Mouse (Mus musculus): ENCODE measurements around the gene Nfs1. TPM values are rescaled to one million over a fixed set of nuclear protein-coding genes. Genes with fewer than 3 reads are reported as not detected.

Nfs1 gene
- polyA plus RNA-seq, 1 experiment from 2014 or later, result 38.0 TPM

DNA sequence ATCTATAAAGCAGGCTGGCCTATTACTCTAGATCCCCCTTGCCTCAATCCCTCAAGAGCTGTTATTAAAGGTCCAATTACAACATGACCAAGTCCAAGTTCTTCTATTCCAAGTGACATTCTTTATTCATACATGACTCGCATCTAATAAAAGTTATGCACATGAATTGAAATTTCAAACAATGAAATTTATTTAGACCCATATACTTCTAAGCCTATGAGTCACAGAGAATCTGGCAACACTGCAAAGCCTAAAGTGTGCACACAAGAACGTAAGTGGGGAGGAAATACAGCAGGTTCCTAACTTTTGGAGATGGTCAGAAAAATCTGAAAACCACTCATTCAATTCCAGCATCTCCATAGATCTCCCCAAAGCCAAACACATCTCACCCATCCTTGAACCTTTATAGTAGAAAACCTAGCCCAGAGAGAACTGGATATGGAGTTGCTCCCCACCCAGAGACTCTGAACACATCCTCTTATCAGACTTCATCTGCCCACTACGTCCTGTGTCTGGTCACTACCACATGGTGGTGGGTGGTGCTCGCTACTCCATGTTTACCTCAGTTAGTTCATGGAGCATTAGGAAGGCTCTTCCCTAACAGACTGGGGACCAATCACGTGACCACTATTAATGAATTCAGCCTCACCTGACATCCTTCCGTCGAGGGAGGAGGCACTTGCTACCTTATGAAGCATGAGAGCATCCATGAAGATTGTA, 56.4 kb downstream of the Nfs1 start:
- Histone ChIP-seq H3K4me3 (ENCODE audit: low read depth, low read length) (no peak overlapping the region), H3K4me1 (ENCODE audit: control insufficient read depth, insufficient read depth, low read length) (no peaks in the 10 kb centered on the region), H3K9ac (ENCODE audit: low read length) (no peak overlapping the region), H3K4me2 (ENCODE audit: low read depth) (no peak overlapping the region), H3K27ac (ENCODE audit: low read depth, low read length) (no peak overlapping the region), H3K27me3 (ENCODE audit: control insufficient read depth, insufficient read depth, low read length) (no peaks in the 10 kb centered on the region), H3K36me3 (ENCODE audit: control insufficient read depth, insufficient read depth, low read length) (no peaks in the 10 kb centered on the region), H3K9me3 (ENCODE audit: control insufficient read depth, low read length) (no peaks in the 10 kb centered on the region)
- no peak for ATAC-seq (ENCODE audit: insufficient read depth, low FRiP score, low TSS enrichment)
- no peak for DNase-seq (ENCODE audit: low spot score)
- 91% methylated on average over 7 of the region's 7 CpGs for WGBS

DNA sequence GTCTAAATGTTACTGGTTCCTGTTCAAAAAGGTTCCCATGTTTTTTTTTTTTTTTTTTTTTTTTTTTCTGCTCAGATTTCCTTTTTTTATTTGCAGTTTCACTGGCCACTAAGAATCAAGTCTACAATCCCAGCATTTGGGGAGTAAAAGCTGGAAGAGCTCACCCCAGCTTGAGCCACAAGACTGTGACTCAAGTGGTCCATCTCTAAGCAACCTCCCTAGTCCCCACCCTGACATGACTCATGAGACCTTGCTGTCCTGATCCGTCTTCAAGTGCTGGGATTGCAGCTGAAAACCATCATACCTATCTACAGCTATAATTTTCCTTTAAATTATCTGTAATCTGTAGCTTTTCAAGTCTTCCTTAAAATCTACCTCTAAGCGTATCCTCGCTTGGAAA, 59.4 kb downstream of the Nfs1 start:
- H3K4me1 ChIP-seq (ENCODE audit: control insufficient read depth, insufficient read depth, low read length), result no peaks in the 10 kb centered on the region
- WGBS, result 92% methylated on average over 3 of the region's 3 CpGs
- no peaks in the 10 kb centered on the region for H3K9me3 ChIP-seq (ENCODE audit: control insufficient read depth, low read length)
- no peak overlapping the region for H3K9ac ChIP-seq (ENCODE audit: low read length)
- H3K27ac ChIP-seq (ENCODE audit: low read depth, low read length), result no peak overlapping the region
- no peak for ATAC-seq (ENCODE audit: insufficient read depth, low FRiP score, low TSS enrichment)
- no peak overlapping the region for H3K4me2 ChIP-seq (ENCODE audit: low read depth)
- no peak overlapping the region for H3K4me3 ChIP-seq (ENCODE audit: low read depth, low read length)
- H3K36me3 ChIP-seq (ENCODE audit: control insufficient read depth, insufficient read depth, low read length), result no peaks in the 10 kb centered on the region
- no peak for DNase-seq (ENCODE audit: low spot score)
- H3K27me3 ChIP-seq (ENCODE audit: control insufficient read depth, insufficient read depth, low read length), result no peaks in the 10 kb centered on the region

DNA sequence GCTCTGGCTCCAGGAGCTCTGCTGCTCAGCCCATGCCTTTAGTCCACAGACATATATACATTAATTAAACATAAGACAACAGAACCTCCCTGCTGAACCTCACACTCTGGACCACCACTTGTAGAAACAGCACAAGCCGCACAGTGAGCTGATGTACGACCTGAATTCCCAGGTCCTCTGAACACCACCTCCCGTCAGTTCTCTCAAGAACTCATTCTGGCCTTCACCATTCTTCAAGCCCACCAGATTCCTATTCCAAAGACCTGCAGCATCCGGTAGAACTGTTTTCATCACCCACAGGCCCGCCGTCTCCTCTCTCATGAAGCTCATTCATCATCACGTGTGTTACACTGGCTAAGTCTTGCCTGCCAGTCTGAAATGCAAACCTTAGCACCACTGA, 63.6 kb downstream of the Nfs1 start:
- DNase-seq (ENCODE audit: low spot score) (no peak), ATAC-seq (ENCODE audit: insufficient read depth, low FRiP score, low TSS enrichment) (no peak)
- Histone ChIP-seq H3K27ac (ENCODE audit: low read depth, low read length) (no peak overlapping the region), H3K27me3 (ENCODE audit: control insufficient read depth, insufficient read depth, low read length) (no peaks in the 10 kb centered on the region), H3K9ac (ENCODE audit: low read length) (no peak overlapping the region), H3K4me1 (ENCODE audit: control insufficient read depth, insufficient read depth, low read length) (no peaks in the 10 kb centered on the region), H3K36me3 (ENCODE audit: control insufficient read depth, insufficient read depth, low read length) (peaks cover 18% of the 10 kb centered on the region), H3K4me3 (ENCODE audit: low read depth, low read length) (no peak overlapping the region), H3K4me2 (ENCODE audit: low read depth) (no peak overlapping the region), H3K9me3 (ENCODE audit: control insufficient read depth, low read length) (no peaks in the 10 kb centered on the region)
- 89% methylated on average over 7 of the region's 7 CpGs for WGBS

DNA sequence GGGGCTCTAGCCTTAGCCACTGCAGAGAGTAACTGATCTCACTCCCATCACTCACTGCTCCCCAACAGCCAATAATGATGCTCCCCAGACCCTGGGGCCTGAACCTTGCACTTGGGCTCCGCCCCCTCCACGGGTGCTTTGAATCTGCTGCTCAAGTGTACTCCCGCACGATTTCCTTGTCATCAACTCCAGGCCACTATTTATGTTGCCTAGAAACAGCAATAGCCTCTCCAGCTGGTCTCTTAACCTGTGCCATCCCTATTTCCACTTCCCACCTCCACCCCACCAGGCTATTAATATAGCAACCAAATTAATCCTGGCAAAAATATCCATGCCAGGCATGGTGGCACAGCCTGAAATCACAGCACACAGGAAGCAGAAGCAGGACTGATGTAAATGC, 64.3 kb downstream of the Nfs1 start:
- Histone ChIP-seq H3K4me3 (ENCODE audit: low read depth, low read length) (no peak overlapping the region), H3K9me3 (ENCODE audit: control insufficient read depth, low read length) (no peaks in the 10 kb centered on the region), H3K27me3 (ENCODE audit: control insufficient read depth, insufficient read depth, low read length) (no peaks in the 10 kb centered on the region), H3K9ac (ENCODE audit: low read length) (no peak overlapping the region), H3K4me1 (ENCODE audit: control insufficient read depth, insufficient read depth, low read length) (no peaks in the 10 kb centered on the region), H3K4me2 (ENCODE audit: low read depth) (no peak overlapping the region), H3K27ac (ENCODE audit: low read depth, low read length) (no peak overlapping the region), H3K36me3 (ENCODE audit: control insufficient read depth, insufficient read depth, low read length) (peaks cover 20% of the 10 kb centered on the region)
- no peak; the same call in 1 of the 2 replicates for ATAC-seq (ENCODE audit: insufficient read depth, low FRiP score, low TSS enrichment)
- no peak for DNase-seq (ENCODE audit: low spot score)
- WGBS, result 65% methylated on average over 4 of the region's 4 CpGs

DNA sequence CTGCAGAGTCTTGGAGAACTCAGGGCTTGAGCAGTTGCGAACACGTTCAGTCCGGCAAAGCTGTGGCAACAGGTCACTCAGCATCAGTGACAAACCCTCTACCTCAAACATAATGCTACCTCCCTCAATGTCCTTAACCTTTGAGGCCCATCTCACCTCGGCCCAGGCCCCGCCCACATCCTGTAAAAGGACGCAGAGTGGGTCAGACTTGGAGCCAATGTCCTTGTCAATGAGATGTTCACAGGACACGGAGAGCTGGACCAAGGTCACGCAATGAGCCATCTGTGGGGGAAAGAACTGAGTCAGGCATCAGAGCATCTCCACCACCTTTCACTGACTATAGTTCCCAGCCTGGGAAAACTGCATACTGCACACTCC, 64.8 kb downstream of the Nfs1 start:
- WGBS, result 93% methylated on average over 8 of the region's 8 CpGs
- no peaks in the 10 kb centered on the region for H3K9me3 ChIP-seq (ENCODE audit: control insufficient read depth, low read length)
- no peak overlapping the region for H3K4me2 ChIP-seq (ENCODE audit: low read depth)
- H3K27me3 ChIP-seq (ENCODE audit: control insufficient read depth, insufficient read depth, low read length), result no peaks in the 10 kb centered on the region
- peaks cover 22% of the 10 kb centered on the region for H3K36me3 ChIP-seq (ENCODE audit: control insufficient read depth, insufficient read depth, low read length)
- DNase-seq (ENCODE audit: low spot score) (no peak), ATAC-seq (ENCODE audit: insufficient read depth, low FRiP score, low TSS enrichment) (no peak)
- H3K4me1 ChIP-seq (ENCODE audit: control insufficient read depth, insufficient read depth, low read length), result no peaks in the 10 kb centered on the region
- no peak overlapping the region for H3K27ac ChIP-seq (ENCODE audit: low read depth, low read length)
- no peak overlapping the region for H3K9ac ChIP-seq (ENCODE audit: low read length)
- no peak overlapping the region for H3K4me3 ChIP-seq (ENCODE audit: low read depth, low read length)

DNA sequence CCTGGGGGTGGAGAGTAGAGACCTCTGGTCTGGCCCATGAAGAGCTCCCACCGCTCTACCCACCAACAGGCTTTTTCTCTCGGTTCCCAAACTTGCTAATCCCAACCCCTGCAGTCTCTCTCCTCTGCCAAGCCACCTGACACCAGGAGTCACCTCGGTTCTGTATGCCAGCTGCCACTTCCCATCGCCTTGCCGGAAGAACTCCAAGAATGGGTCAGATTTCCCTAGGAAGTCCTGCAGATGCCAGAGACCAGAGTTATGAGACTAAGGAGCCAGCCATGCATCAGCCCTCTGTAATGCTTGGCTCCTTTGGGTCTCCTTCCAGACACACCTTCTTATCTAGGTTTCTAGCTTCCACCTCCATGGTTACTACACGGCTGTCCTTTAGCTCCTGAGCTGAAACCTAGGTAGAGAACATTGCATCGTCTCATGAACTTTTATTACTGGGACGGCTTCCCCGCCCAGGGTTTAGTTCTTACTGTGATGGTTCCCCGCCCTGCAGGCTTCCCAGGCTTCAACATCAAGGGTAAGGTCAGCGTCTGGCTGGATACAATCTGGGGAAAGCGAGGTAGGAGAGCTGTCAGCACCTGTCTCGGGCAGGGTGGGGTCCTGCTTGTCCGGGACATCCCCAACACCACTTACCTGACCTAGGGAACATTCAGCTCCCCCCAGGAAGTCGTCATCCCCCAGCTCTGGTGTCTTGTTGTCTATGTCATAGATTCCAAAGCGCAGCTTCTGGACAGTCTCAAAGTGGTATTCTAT, 65.4 kb downstream of the Nfs1 start:
- H3K4me2 ChIP-seq (ENCODE audit: low read depth), result no peak overlapping the region
- ATAC-seq (ENCODE audit: insufficient read depth, low FRiP score, low TSS enrichment), result no peak
- H3K36me3 ChIP-seq (ENCODE audit: control insufficient read depth, insufficient read depth, low read length), result peaks cover 27% of the 10 kb centered on the region
- H3K9ac ChIP-seq (ENCODE audit: low read length), result no peak overlapping the region
- H3K4me3 ChIP-seq (ENCODE audit: low read depth, low read length), result no peak overlapping the region
- WGBS, result 93% methylated on average over 16 of the region's 16 CpGs
- H3K27me3 ChIP-seq (ENCODE audit: control insufficient read depth, insufficient read depth, low read length), result no peaks in the 10 kb centered on the region
- H3K27ac ChIP-seq (ENCODE audit: low read depth, low read length), result no peak overlapping the region
- DNase-seq (ENCODE audit: low spot score), result no peak
- H3K4me1 ChIP-seq (ENCODE audit: control insufficient read depth, insufficient read depth, low read length), result no peaks in the 10 kb centered on the region
- no peaks in the 10 kb centered on the region for H3K9me3 ChIP-seq (ENCODE audit: control insufficient read depth, low read length)

DNA sequence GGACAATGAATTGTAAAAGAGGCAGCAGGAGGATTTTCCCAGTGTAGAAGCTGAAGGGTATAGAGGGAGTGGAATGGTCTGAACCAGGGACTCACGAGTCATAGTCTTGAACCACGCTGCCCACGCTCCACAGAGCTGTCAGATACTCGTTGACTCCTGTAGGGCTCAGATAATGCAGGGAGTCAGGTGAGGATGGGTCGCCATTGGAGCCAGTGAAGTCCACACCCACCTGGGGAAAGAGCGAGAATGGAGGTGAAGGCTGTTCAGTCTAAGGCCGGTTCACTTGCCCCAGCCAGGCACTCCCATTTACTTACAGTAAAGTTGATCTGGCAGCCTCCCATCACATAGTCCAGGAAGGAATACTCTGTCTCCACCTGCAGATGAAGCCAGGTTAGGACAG, 66.5 kb downstream of the Nfs1 start:
- Histone ChIP-seq H3K27ac (ENCODE audit: low read depth, low read length) (no peak overlapping the region), H3K9me3 (ENCODE audit: control insufficient read depth, low read length) (no peaks in the 10 kb centered on the region), H3K9ac (ENCODE audit: low read length) (no peak overlapping the region), H3K4me2 (ENCODE audit: low read depth) (no peak overlapping the region), H3K27me3 (ENCODE audit: control insufficient read depth, insufficient read depth, low read length) (no peaks in the 10 kb centered on the region), H3K4me3 (ENCODE audit: low read depth, low read length) (no peak overlapping the region), H3K36me3 (ENCODE audit: control insufficient read depth, insufficient read depth, low read length) (peaks cover 30% of the 10 kb centered on the region), H3K4me1 (ENCODE audit: control insufficient read depth, insufficient read depth, low read length) (no peaks in the 10 kb centered on the region)
- DNase-seq (ENCODE audit: low spot score), result no peak
- ATAC-seq (ENCODE audit: insufficient read depth, low FRiP score, low TSS enrichment), result no peak
- 92% methylated on average over 7 of the region's 7 CpGs for WGBS

DNA sequence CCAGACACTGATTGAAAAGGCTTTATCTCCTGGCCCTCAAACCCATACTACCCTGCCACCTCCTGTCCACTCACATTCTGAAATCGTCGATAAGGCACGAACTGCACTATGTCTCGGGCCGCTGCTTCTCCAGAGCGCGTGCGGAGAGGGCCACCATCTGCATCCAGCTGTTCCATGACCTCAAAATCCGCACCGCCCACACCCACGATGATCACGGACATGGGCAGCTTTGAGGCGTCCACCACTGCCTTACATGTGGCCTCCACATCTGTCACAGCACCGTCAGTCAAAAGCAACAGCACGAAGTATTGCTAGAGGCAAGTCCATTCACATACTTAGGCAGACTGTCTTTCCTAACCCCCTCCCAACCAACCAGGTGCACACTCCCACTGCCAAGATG, 70.3 kb downstream of the Nfs1 start:
- no peak for DNase-seq (ENCODE audit: low spot score)
- WGBS, result 97% methylated on average over 15 of the region's 15 CpGs
- Histone ChIP-seq H3K9ac (ENCODE audit: low read length) (no peak overlapping the region), H3K27me3 (ENCODE audit: control insufficient read depth, insufficient read depth, low read length) (no peaks in the 10 kb centered on the region), H3K4me2 (ENCODE audit: low read depth) (no peak overlapping the region), H3K4me1 (ENCODE audit: control insufficient read depth, insufficient read depth, low read length) (no peaks in the 10 kb centered on the region), H3K4me3 (ENCODE audit: low read depth, low read length) (no peak overlapping the region), H3K36me3 (ENCODE audit: control insufficient read depth, insufficient read depth, low read length) (peaks cover 36% of the 10 kb centered on the region), H3K9me3 (ENCODE audit: control insufficient read depth, low read length) (no peaks in the 10 kb centered on the region), H3K27ac (ENCODE audit: low read depth, low read length) (no peak overlapping the region)
- no peak for ATAC-seq (ENCODE audit: insufficient read depth, low FRiP score, low TSS enrichment)
